Mouse (Mus musculus): ENCODE results near the gene Gm10282.

- TF ChIP-seq CTCF (IDR thresholded peaks at IDR 0.05; ENCODE audit: low read depth) (peak; percentile 90), EP300 (optimal IDR thresholded peaks at IDR 0.05) (no peak)
These were observed 44.0 kb downstream of the Gm10282 start for GRCm38 (mm10) chr8:72261019-72261418.

All from stomach, postnatal 0 days (tissue).